Mouse (Mus musculus): ENCODE results near the gene Clmn.

The Clmn gene

GRCm38 (mm10) chr12:104876053-104876452, 11.2 kb upstream of the Clmn start:
- DNase-seq = no peak

- no peak for DNase-seq
These were observed 7.1 kb upstream of the Clmn start for GRCm38 (mm10) chr12:104871987-104872386.

GRCm38 (mm10) chr12:104869737-104870136, 4.9 kb upstream of the Clmn start:
- DNase-seq = no peak

GRCm38 (mm10) chr12:104868430-104868829, 3.6 kb upstream of the Clmn start:
- no peak for DNase-seq

GRCm38 (mm10) chr12:104867851-104868250, 3.0 kb upstream of the Clmn start:
- no peak for DNase-seq

GRCm38 (mm10) chr12:104865166-104865535, 275 bp upstream of the Clmn start:
- DNase-seq = no peak

- no peak for DNase-seq
These were observed 1.2 kb downstream of the Clmn start for GRCm38 (mm10) chr12:104863653-104864052.

GRCm38 (mm10) chr12:104859140-104859539, 5.7 kb downstream of the Clmn start:
- no peak for DNase-seq

- DNase-seq = no peak
These were observed 6.1 kb downstream of the Clmn start for GRCm38 (mm10) chr12:104858732-104859131.

GRCm38 (mm10) chr12:104857614-104858013, 7.3 kb downstream of the Clmn start:
- no peak for DNase-seq

- no peak for DNase-seq
These were observed 8.3 kb downstream of the Clmn start for GRCm38 (mm10) chr12:104856540-104856939.

GRCm38 (mm10) chr12:104855548-104855947, 9.3 kb downstream of the Clmn start:
- no peak for DNase-seq

- no peak for DNase-seq
These were observed 10.1 kb downstream of the Clmn start for GRCm38 (mm10) chr12:104854826-104855225.

GRCm38 (mm10) chr12:104853374-104853773, 11.5 kb downstream of the Clmn start:
- no peak for DNase-seq

GRCm38 (mm10) chr12:104851711-104852508, 13.0 kb downstream of the Clmn start:
- peak; percentile 5 for DNase-seq

GRCm38 (mm10) chr12:104850119-104850518, 14.8 kb downstream of the Clmn start:
- no peak for DNase-seq

GRCm38 (mm10) chr12:104848667-104849066, 16.2 kb downstream of the Clmn start:
- no peak for DNase-seq

GRCm38 (mm10) chr12:104847227-104847626, 17.6 kb downstream of the Clmn start:
- DNase-seq = no peak

GRCm38 (mm10) chr12:104845707-104846106, 19.2 kb downstream of the Clmn start:
- no peak for DNase-seq

GRCm38 (mm10) chr12:104844989-104845388, 19.9 kb downstream of the Clmn start:
- DNase-seq = no peak

GRCm38 (mm10) chr12:104844279-104844678, 20.6 kb downstream of the Clmn start:
- DNase-seq = no peak

- DNase-seq = no peak
These were observed 23.6 kb downstream of the Clmn start for GRCm38 (mm10) chr12:104841256-104841655.

GRCm38 (mm10) chr12:104838987-104839386, 25.9 kb downstream of the Clmn start:
- DNase-seq = no peak

- no peak for DNase-seq
These were observed 26.4 kb downstream of the Clmn start for GRCm38 (mm10) chr12:104838462-104838861.

GRCm38 (mm10) chr12:104837957-104838401, 26.9 kb downstream of the Clmn start:
- DNase-seq = no peak
